Mouse (Mus musculus) retina, adult 2 months (tissue): ENCODE data around the gene Ovol3.
A peak's percentile ranks its signal among the peaks of the same experiment; 100 is the strongest.
"Not testable (repeated sequence)": the region's sequence is repeated elsewhere in the genome, so short reads cannot be mapped to it uniquely, and the experiment has no call there.

ENCODE experiments used
- DNase-seq: peaks from one replicate; pipeline ENCODE4 v3.0.0-alpha.2; 2012; ENCODE audit warnings: low read depth, low spot score

Ovol3 gene

GRCm38 (mm10) chr7:30224206-30224605, 11.3 kb downstream of the Ovol3 start:
- no peak for DNase-seq

DNA sequence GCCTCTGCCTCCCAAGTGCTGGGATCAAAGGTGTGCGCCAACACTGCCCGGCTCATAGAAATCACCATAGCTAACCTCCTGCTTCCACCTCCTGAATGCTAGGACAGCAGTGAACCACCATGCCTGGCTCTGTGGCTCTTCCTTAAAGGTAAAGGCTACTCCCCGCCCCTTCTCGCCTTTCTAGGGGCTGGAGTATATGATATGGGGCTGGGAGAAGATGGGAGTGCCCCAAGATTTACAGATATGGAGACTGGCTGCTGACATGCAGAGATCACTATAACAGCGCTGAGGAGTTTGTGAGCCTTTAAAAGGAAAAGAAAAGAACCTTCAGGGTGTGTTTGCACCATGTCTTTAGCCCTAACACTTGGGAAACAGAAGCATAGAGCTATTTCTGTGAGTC, 13.3 kb downstream of the Ovol3 start:
- DNase-seq = no peak

GRCm38 (mm10) chr7:30221433-30221832, 14.1 kb downstream of the Ovol3 start:
- no peak for DNase-seq

GRCm38 (mm10) chr7:30220008-30220356, 15.5 kb downstream of the Ovol3 start:
- no peak for DNase-seq

DNA sequence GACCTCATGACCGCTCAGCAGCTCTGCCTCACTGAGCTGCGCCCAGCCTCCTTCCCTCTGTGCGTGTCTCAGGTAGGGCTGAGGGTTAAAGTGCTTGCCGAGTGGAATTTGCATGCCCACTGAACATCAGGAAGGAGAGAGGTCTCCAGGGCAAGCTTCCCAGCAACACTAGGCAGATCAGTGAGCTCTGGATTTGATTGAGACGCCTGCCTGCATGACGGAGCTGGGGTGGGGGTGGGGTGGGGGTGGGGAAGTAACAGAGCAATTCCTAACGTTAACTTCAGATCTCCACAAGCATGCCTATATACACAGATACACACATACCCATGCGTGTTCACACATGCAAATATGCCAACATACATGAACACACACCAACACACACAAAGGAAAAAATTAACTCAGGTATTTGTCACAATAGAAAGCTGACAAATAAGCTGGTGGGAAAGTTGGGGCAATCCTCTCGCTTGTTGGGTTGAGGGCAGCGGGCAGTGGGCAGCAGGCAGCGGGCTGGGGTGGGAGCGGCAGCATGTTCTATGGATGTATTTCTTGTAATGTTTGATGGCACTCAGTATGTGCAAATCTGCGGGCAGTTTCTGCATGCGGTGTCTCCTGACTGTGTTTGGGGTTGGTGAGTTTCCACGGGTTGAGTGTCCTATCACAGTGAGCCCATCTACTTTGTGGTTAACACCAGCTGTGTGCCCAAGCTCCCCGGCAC, 16.1 kb downstream of the Ovol3 start:
- peak; percentile 64 for DNase-seq

- DNase-seq = no peak
Observed at GRCm38 (mm10) chr7:30217277-30217676, 18.2 kb downstream of the Ovol3 start.

- DNase-seq = peak; percentile 83
Observed at GRCm38 (mm10) chr7:30216723-30217151, 18.8 kb downstream of the Ovol3 start.

DNA sequence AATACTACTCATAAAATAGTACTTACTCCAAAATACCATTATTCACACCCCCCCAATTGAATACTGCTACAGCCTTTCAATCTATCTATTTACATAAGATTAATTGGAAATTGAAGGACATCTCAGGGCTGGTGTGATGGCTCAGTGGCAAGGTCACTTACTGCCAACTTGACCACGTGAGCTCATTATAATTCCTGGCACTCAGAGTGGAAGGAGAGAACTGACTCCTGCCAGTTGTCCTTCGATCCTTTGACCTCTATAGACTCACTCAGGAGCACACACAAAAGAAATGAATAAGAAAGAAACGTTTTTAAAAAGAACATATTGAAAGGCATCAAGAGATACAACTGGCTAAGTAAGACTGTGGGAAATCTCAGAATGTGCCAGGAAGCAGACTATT, 19.6 kb downstream of the Ovol3 start:
- DNase-seq = no peak

GRCm38 (mm10) chr7:30213881-30214280, 21.6 kb downstream of the Ovol3 start:
- no peak for DNase-seq

DNA sequence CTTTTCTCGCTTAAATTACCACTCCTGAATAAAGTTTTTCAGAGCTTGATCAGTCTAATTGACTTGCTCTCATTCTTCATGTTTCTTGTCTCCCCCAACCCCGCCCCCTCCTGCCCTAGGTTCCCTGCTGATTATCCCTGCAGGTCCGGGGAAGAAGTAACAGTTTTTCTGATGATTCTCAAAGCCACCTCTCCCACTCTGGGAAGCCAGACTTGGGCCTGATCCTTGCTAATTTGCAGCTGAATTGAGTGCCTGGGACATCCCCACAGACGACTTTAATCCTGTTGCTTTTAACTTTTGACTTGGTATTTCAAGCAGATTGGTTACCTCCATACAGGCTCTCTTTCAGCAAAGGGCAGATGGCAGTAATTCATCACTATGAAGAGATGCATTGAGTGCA, 24.5 kb downstream of the Ovol3 start:
- DNase-seq = no peak

DNA sequence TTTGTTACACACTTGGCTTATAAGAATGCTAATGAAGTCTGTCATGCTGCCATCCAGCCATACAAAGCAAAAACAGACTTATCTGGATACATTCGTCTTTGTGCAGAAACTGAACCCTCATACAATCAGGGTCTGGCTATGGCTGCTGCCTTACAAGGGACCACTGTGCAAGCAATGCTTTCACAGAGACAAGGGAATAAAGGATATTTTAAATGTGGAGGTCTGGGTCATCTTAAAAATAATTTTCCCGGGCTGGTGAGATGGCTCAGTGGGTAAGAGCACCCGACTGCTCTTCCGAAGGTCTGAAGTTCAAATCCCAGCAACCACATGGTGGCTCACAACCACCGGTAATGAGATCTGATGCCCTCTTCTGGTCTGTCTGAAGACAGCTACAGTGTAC, 29.2 kb downstream of the Ovol3 start:
- not testable (repeated sequence) for DNase-seq

- DNase-seq = no peak
Observed at GRCm38 (mm10) chr7:30205383-30205782, 30.1 kb downstream of the Ovol3 start.

DNA sequence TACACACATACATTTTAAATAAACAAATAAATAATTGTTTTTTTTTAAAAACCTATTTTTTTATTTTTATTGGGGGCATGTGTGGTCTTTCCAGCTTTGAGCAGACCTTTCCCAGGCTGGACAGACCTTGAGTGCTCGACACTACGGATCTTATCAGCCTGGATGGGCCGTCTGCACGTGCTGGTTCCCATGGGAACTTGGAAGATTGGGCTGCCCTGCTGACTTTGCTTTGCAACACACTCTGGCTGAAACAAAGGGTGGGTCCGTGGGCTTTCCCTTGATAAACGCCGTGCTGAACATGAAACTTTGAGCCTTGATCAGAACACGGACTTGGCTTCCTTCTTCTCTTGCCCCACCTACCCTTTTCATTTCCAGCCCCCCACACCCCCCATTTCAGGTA, 31.1 kb downstream of the Ovol3 start:
- no peak for DNase-seq

DNA sequence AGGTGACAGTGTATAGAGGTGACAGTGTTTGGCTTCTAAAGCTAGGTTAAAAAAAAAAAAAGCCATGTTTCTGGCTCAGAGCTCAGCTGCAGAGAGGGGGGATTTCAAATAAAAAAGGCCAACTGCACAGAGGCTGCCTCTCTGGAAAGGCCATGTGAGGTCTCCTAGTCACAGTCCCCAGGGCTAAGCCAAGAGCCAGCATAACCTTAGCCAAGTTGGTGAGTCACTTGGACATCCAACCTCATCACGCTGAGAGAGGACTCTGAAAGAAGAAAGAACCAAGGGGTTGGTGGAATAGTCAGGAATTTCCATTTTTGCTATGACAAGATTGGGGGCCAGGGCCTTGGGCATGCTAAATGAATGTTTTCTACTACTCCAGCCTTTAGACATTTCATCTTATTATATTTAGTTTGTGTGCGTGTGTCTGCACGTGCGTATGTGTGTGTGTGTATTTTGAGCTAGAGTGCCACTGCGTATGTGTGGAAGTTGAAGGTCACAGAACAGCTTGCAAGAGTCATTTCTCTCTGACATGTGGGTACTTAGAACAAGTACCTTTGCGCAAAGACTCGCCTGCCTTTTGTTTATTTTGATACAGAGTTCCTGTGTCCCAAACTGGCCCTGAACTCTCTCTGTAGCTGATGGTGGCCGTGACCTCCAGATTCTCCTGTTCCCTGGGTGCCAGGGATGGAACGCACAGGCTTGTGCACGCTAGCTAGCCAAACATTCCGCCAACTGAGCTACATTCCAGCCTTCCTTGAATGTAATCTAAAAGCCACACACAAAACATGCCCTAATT, 32.4 kb downstream of the Ovol3 start:
- DNase-seq = no peak

DNA sequence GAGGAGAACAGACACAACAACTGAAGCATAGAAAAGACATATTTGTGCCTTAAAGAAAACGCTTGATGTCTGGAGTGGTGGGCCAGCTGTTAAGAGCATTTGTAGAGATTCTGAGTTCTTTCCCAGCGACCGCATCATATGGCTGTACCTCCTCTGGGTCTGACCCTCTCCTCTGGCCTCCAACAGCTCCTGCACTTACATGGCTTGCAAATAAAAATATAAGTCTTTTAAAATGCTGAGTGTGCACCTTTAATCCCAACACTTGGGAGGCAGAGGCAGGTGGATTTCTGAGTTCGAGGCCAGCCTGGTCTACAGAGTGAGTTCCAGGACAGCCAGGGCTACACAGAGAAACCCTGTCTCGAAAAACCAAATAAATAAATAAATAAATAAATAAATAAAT, 34.9 kb downstream of the Ovol3 start:
- not testable (repeated sequence) for DNase-seq

DNA sequence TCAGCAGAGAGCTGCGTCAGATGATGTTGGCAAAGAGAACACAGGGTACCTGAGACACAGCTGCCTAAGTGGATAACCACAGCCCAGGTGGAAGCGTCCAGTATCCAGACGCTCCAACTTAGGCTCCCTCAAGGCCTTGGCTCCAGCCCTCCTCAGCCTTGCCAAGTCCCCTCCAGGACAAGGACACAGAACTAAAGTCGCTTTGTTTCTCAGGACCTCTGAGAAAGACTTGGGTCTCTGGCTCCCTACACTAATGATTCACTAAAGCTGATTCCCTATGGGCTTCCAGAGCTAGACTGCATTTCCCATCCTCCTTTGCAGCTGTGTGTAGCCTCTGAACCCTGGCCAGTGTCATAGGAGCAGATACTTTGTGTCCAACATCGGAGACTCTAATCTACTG, 35.3 kb downstream of the Ovol3 start:
- no peak for DNase-seq

- no peak for DNase-seq
Observed at GRCm38 (mm10) chr7:30199498-30200139, 35.9 kb downstream of the Ovol3 start.

GRCm38 (mm10) chr7:30198481-30198971, 37.0 kb downstream of the Ovol3 start, which contains the start of gene Capns1:
Capns1 (minus strand) TSS chr7:30198811.
- peak; percentile 67 for DNase-seq

- no peak for DNase-seq
Observed at GRCm38 (mm10) chr7:30197592-30198129, 37.9 kb downstream of the Ovol3 start.

DNA sequence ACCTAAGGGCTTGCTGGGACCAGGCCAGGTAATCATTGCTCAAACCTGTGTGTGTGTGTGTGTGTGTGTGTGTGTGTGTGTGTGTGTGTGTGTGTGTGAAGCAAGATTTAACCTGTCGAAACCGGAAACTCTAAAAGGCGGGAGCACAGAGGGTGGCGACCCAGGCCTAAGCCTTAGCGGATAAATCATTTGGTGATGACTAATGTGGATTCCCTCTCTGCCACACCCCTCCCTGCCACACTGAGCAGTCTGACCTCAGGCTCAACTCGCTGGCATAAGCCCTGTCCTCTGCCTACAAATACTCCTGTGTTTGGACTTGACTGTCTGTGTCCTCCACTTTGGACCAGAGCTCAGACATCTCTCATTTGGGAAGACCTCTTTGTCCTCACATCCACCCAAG, 39.4 kb downstream of the Ovol3 start:
- no peak for DNase-seq

GRCm38 (mm10) chr7:30195461-30195860, 40.1 kb downstream of the Ovol3 start:
- no peak for DNase-seq

GRCm38 (mm10) chr7:30194884-30195283, 40.6 kb downstream of the Ovol3 start:
- DNase-seq = peak; percentile 91
